In genomic region chr14:25459016-25459393, GRCm38 (mm10) we compare ENCODE assay signal across 8 mouse cellular contexts. TPM values are rescaled to one million over a fixed set of nuclear protein-coding genes. Genes with fewer than 3 reads are reported as not detected.
A peak's percentile ranks its signal among the peaks of the same experiment; 100 is the strongest.
DNase-seq lines count a peak whose midpoint lies in the region; ATAC-seq and TF ChIP-seq lines count a peak whose summit lies in the region.

TSS of gene Zmiz1 (plus strand) at chr14:25459185.

- H3K36me3 ChIP-seq in E14TG2a.4 (ENCODE audit: insufficient read depth, low read length), result no peaks in the 10 kb centered on the region
- no peaks in the 10 kb centered on the region for H3K36me3 ChIP-seq in forebrain, postnatal 0 days (ENCODE audit: insufficient read depth)
- no peaks in the 10 kb centered on the region for H3K36me3 ChIP-seq in lung, embryonic 14.5 days (ENCODE audit: insufficient read depth)

- peak within 1 kb of the TSS; percentile 88 for H3K4me2 ChIP-seq in forebrain, postnatal 0 days (ENCODE audit: low read depth)
- H3K4me2 ChIP-seq in lung, embryonic 14.5 days, result peak within 1 kb of the TSS; percentile 80

- WGBS in forebrain, postnatal 0 days, result under 1% methylated on average over 41 of the region's 42 CpGs
- WGBS in lung, embryonic 14.5 days, result under 1% methylated on average over 42 of the region's 42 CpGs

- H3K9me3 ChIP-seq in E14TG2a.4 (ENCODE audit: low read length), result no peaks in the 10 kb centered on the region
- no peaks in the 10 kb centered on the region for H3K9me3 ChIP-seq in forebrain, postnatal 0 days (ENCODE audit: low read length)
- H3K9me3 ChIP-seq in lung, embryonic 14.5 days (ENCODE audit: low read depth, low read length), result no peaks in the 10 kb centered on the region

- H3K4me3 ChIP-seq in E14TG2a.4 (replicated peaks; ENCODE audit: low read length), result peak within 1 kb of the TSS; percentile 80
- H3K4me3 ChIP-seq in forebrain, postnatal 0 days (ENCODE audit: low read depth, low read length), result peak within 1 kb of the TSS; percentile 78
- H3K4me3 ChIP-seq in layer of hippocampus, adult 2 months, result peak within 1 kb of the TSS; percentile 87
- H3K4me3 ChIP-seq in lung, embryonic 14.5 days (ENCODE audit: low read depth, low read length), result peak within 1 kb of the TSS; percentile 97

- peak within 1 kb of the TSS; percentile 86 for H3K9ac ChIP-seq in forebrain, postnatal 0 days
- peak within 1 kb of the TSS; percentile 96 for H3K9ac ChIP-seq in lung, embryonic 14.5 days

- H3K27me3 ChIP-seq in E14TG2a.4 (ENCODE audit: insufficient read depth, low read length), result peaks cover 89% of the 10 kb centered on the region
- H3K27me3 ChIP-seq in forebrain, postnatal 0 days (ENCODE audit: insufficient read depth, low read length), result no peaks in the 10 kb centered on the region
- H3K27me3 ChIP-seq in lung, embryonic 14.5 days (ENCODE audit: insufficient read depth, low read length), result no peaks in the 10 kb centered on the region

- TF ChIP-seq CTCF in E14TG2a.4 (conservative IDR thresholded peaks at IDR 0.05; ENCODE audit: low read length), result no peak
- no peak for TF ChIP-seq CTCF in forebrain, postnatal 0 days (IDR thresholded peaks at IDR 0.05; ENCODE audit: low read depth)
- no peak for TF ChIP-seq CTCF in layer of hippocampus, adult 2 months (conservative IDR thresholded peaks at IDR 0.05)
- no peak for TF ChIP-seq CTCF in lung, embryonic 14.5 days (IDR thresholded peaks at IDR 0.05; ENCODE audit: low read depth)

- DNase-seq in cerebellum, adult 18-20 months, result peak; percentile 89 to 94
- peak; percentile 92 for DNase-seq in forebrain, postnatal 0 days
- peak; percentile 93 for DNase-seq in heart, postnatal 4 days
- peak; percentile 79 to 80 for DNase-seq in layer of hippocampus, adult 2 months (ENCODE audit: low spot score in 2 of 2)
- DNase-seq in lung, embryonic 14.5 days, result peak; percentile 97
- DNase-seq in thymus, adult 18-20 months, result peak; percentile 72 to 76

- peak within 1 kb of the TSS; percentile 97 for H3K27ac ChIP-seq in forebrain, postnatal 0 days (ENCODE audit: low read depth, low read length)
- peak within 1 kb of the TSS; percentile 93 for H3K27ac ChIP-seq in layer of hippocampus, adult 2 months
- H3K27ac ChIP-seq in lung, embryonic 14.5 days (ENCODE audit: low read depth), result peak within 1 kb of the TSS; percentile 99

- peaks cover 50% of the 10 kb centered on the region for H3K4me1 ChIP-seq in E14TG2a.4 (replicated peaks; ENCODE audit: low read depth, low read length)
- H3K4me1 ChIP-seq in forebrain, postnatal 0 days (ENCODE audit: insufficient read depth), result peaks cover 19% of the 10 kb centered on the region; the same call in 1 of the 2 replicates
- peaks cover 27% of the 10 kb centered on the region for H3K4me1 ChIP-seq in lung, embryonic 14.5 days (ENCODE audit: insufficient read depth)

- peak; percentile 49 for ATAC-seq in forebrain, postnatal 0 days
- ATAC-seq in lung, embryonic 14.5 days (ENCODE audit: insufficient read depth), result peak; percentile 36
- ATAC-seq in neutrophil, adult 5-6 weeks (ENCODE audit: extremely low read depth, insufficient number of reproducible peaks, low FRiP score, poor library complexity, severe bottlenecking), result peak; percentile 43

RNA-seq across cellular contexts. Expression of gene Zmiz1, which starts in this region (rescaled TPM):
- 48.5 and 75.6 TPM in 2 replicates for total RNA-seq in forebrain, postnatal 0 days (2014; rRNA removed)
- 27.7 and 38.0 TPM in 2 replicates for polyA plus RNA-seq in forebrain, postnatal 0 days (2015; fragmentation: Nextera tagmentation; extraction: Ambion mirVana)
- 10 to 100 TPM; 67.0 to 78.5 TPM for total RNA-seq in heart, postnatal 4 days (2021)
- 10 to 100 TPM; 87.7 to 99.3 TPM for total RNA-seq in layer of hippocampus, adult 2 months (2021)
- 33.5 TPM in 2 replicates for polyA plus RNA-seq in lung, embryonic 14.5 days (2014; fragmentation: Nextera tagmentation; extraction: Ambion mirVana)
- 18.7 and 21.6 TPM in 2 replicates for total RNA-seq in neutrophil, adult 5-6 weeks (2017)

Comparison
In these comparisons a context has a peak if more than half of its experiments do, and no peak if none do; other contexts are left out.
1. Peak in every context shown above with its lines: DNase-seq, ATAC-seq, H3K4me3 ChIP-seq and H3K27ac ChIP-seq.